Mouse (Mus musculus) lung, postnatal 0 days (tissue): ENCODE data around the gene Ndufs7. TPM values are rescaled to one million over a fixed set of nuclear protein-coding genes. Genes with fewer than 3 reads are reported as not detected.

ENCODE experiments used
- ATAC-seq: fragments of 200-750 bp; cut with Nextera tagmentation; 2 replicates; pipeline ENCODE4 v1.8.0; 2017; ENCODE audit warnings: moderate library complexity
- DNase-seq: peaks from one replicate; pipeline ENCODE4 v3.0.0-alpha.2; 2016; ENCODE audit warnings: low spot score
- H3K27ac ChIP-seq: fragments of 300-500 bp; sonication (generic); 2 replicates; pipeline ENCODE4 v1.5.1; 2014; ENCODE audit warnings: antibody characterized with exemption, mild to moderate bottlenecking, low read length, mixed read lengths
- H3K27me3 ChIP-seq: fragments of 300-500 bp; sonication (generic); replicated peaks from 2 replicates; pipeline ENCODE4 v1.6.1; 2014; ENCODE audit warnings: low read length, mixed read lengths; ENCODE audit not compliant: insufficient read depth
- H3K36me3 ChIP-seq: fragments of 300-500 bp; sonication (generic); 2 replicates; pipeline ENCODE4 v1.6.1; 2014; ENCODE audit warnings: low read length, mixed read lengths; ENCODE audit not compliant: insufficient read depth
- H3K4me1 ChIP-seq: fragments of 300-500 bp; sonication (generic); 2 replicates; pipeline ENCODE4 v1.6.1; 2014; ENCODE audit warnings: antibody characterized with exemption, low read depth, low read length, mixed read lengths; ENCODE audit not compliant: insufficient read depth
- H3K4me2 ChIP-seq: fragments of 300-500 bp; sonication (generic); replicated peaks from 2 replicates; pipeline ENCODE4 v1.6.1; 2014; ENCODE audit warnings: low read depth, mild to moderate bottlenecking, low read length, moderate library complexity, mixed read lengths
- H3K4me3 ChIP-seq: fragments of 300-500 bp; sonication (generic); 2 replicates; pipeline ENCODE4 v1.5.1; 2014; ENCODE audit warnings: low read depth, low read length
- H3K9ac ChIP-seq: fragments of 300-500 bp; sonication (generic); replicated peaks from 2 replicates; pipeline ENCODE4 v1.6.1; 2014; ENCODE audit warnings: low read depth, mild to moderate bottlenecking
- H3K9me3 ChIP-seq: fragments of 300-500 bp; sonication (generic); 2 replicates; pipeline ENCODE4 v1.6.1; 2016; ENCODE audit warnings: low read length, mixed read lengths
- CTCF ChIP-seq: IDR thresholded peaks from 2 replicates; pipeline ENCODE4 v1.5.1; 2016; ENCODE audit warnings: antibody characterized with exemption, mild to moderate bottlenecking
- EP300 ChIP-seq: IDR thresholded peaks from 2 replicates; pipeline ENCODE4 v1.6.1; 2016; ENCODE audit warnings: antibody characterized with exemption, mild to moderate bottlenecking, control low read depth
- WGBS: fragments of 180-500 bp; shearing (Covaris S2); extraction: QIAGEN DNeasy Blood & Tissue Kit; methylation state at CpG from one replicate; pipeline ENCODE4 v1.1.7; 2014; 5-methylcytosine and 5-hydroxymethylcytosine counted together
- polyA plus RNA-seq: library from polyadenylated mRNA; unstranded; fragments of >200 nt; fragmentation: Nextera tagmentation; extraction: Ambion mirVana; gene quantifications from 2 replicates; pipeline ENCODE4 v1.2.1, GENCODE M21; 2015

Gene Ndufs7
- polyA plus RNA-seq, 1 experiment from 2014 or later, result 327 TPM

GRCm38 (mm10) chr10:80250059-80250458 lies 1.1 kb downstream of the Ndufs7 start:
- H3K27ac ChIP-seq, result no peak overlapping the region
- H3K36me3 ChIP-seq, result peaks cover 2% of the 10 kb centered on the region; the same call in 1 of the 2 replicates
- WGBS, result 40% methylated on average over 2 of the region's 2 CpGs
- no peaks in the 10 kb centered on the region for H3K27me3 ChIP-seq
- peak overlapping the region; percentile 47; the same call in 1 of the 2 replicates for H3K9ac ChIP-seq
- ATAC-seq (no peak), DNase-seq (no peak)
- TF ChIP-seq EP300 (no peak), CTCF (no peak)
- H3K4me2 ChIP-seq, result peak overlapping the region; percentile 78
- H3K9me3 ChIP-seq, result no peaks in the 10 kb centered on the region
- H3K4me3 ChIP-seq, result peak overlapping the region; percentile 52
- H3K4me1 ChIP-seq, result no peaks in the 10 kb centered on the region; the same call in 1 of the 2 replicates

GRCm38 (mm10) chr10:80250573-80250972 lies 1.7 kb downstream of the Ndufs7 start:
- WGBS, result 83% methylated on average over 4 of the region's 4 CpGs
- no peaks in the 10 kb centered on the region; the same call in 1 of the 2 replicates for H3K4me1 ChIP-seq
- no peak for ATAC-seq
- no peaks in the 10 kb centered on the region for H3K9me3 ChIP-seq
- H3K4me2 ChIP-seq, result no peak overlapping the region
- no peak for DNase-seq
- H3K27me3 ChIP-seq, result no peaks in the 10 kb centered on the region
- no peak for TF ChIP-seq CTCF
- no peak for TF ChIP-seq EP300
- no peak overlapping the region for H3K27ac ChIP-seq
- H3K4me3 ChIP-seq, result no peak overlapping the region
- H3K9ac ChIP-seq, result no peak overlapping the region
- H3K36me3 ChIP-seq, result peaks cover 7% of the 10 kb centered on the region; the same call in 1 of the 2 replicates

GRCm38 (mm10) chr10:80252011-80252410 lies 3.1 kb downstream of the Ndufs7 start:
- Histone ChIP-seq H3K4me2 (no peak overlapping the region), H3K4me3 (no peak overlapping the region), H3K9ac (no peak overlapping the region), H3K9me3 (no peaks in the 10 kb centered on the region), H3K36me3 (peaks cover 21% of the 10 kb centered on the region; the same call in 1 of the 2 replicates), H3K4me1 (no peaks in the 10 kb centered on the region; the same call in 1 of the 2 replicates), H3K27me3 (no peaks in the 10 kb centered on the region), H3K27ac (no peak overlapping the region)
- TF ChIP-seq EP300 (no peak), CTCF (no peak)
- DNase-seq (no peak), ATAC-seq (no peak)

- 82% methylated on average over 11 of the region's 11 CpGs for WGBS
- no peak overlapping the region for H3K9ac ChIP-seq
- no peak for TF ChIP-seq EP300
- no peak overlapping the region for H3K27ac ChIP-seq
- ATAC-seq (no peak), DNase-seq (no peak)
- peaks cover 22% of the 10 kb centered on the region; the same call in 1 of the 2 replicates for H3K36me3 ChIP-seq
- H3K27me3 ChIP-seq, result no peaks in the 10 kb centered on the region
- H3K9me3 ChIP-seq, result no peaks in the 10 kb centered on the region
- H3K4me3 ChIP-seq, result no peak overlapping the region
- no peak overlapping the region for H3K4me2 ChIP-seq
- no peaks in the 10 kb centered on the region; the same call in 1 of the 2 replicates for H3K4me1 ChIP-seq
Observed at GRCm38 (mm10) chr10:80252493-80253274, 3.8 kb downstream of the Ndufs7 start.

GRCm38 (mm10) chr10:80253551-80253950 lies 4.6 kb downstream of the Ndufs7 start:
- H3K9ac ChIP-seq, result no peak overlapping the region
- WGBS, result 71% methylated on average over 6 of the region's 6 CpGs
- no peak overlapping the region for H3K27ac ChIP-seq
- no peaks in the 10 kb centered on the region for H3K27me3 ChIP-seq
- TF ChIP-seq CTCF (no peak), EP300 (no peak)
- no peaks in the 10 kb centered on the region; the same call in 1 of the 2 replicates for H3K4me1 ChIP-seq
- no peak for ATAC-seq
- no peak overlapping the region for H3K4me2 ChIP-seq
- DNase-seq, result no peak
- H3K4me3 ChIP-seq, result no peak overlapping the region
- peaks cover 22% of the 10 kb centered on the region; the same call in 1 of the 2 replicates for H3K36me3 ChIP-seq
- no peaks in the 10 kb centered on the region for H3K9me3 ChIP-seq

GRCm38 (mm10) chr10:80254331-80255297 lies 5.7 kb downstream of the Ndufs7 start:
- WGBS, result 91% methylated on average over 26 of the region's 26 CpGs
- Histone ChIP-seq H3K27ac (no peak overlapping the region), H3K4me2 (no peak overlapping the region), H3K4me3 (no peak overlapping the region), H3K4me1 (no peaks in the 10 kb centered on the region; the same call in 1 of the 2 replicates), H3K36me3 (peaks cover 22% of the 10 kb centered on the region; the same call in 1 of the 2 replicates), H3K9ac (no peak overlapping the region), H3K9me3 (no peaks in the 10 kb centered on the region), H3K27me3 (no peaks in the 10 kb centered on the region)
- ATAC-seq (no peak), DNase-seq (no peak)
- no peak for TF ChIP-seq CTCF
- TF ChIP-seq EP300, result no peak
